Mouse (Mus musculus) retina, adult 2 months (tissue): Measurements from ENCODE around the gene Insl6.
A peak's percentile ranks its signal among the peaks of the same experiment; 100 is the strongest.

ENCODE experiments used
- DNase-seq: peaks from one replicate; pipeline ENCODE4 v3.0.0-alpha.2; 2012; ENCODE audit warnings: low read depth, low spot score

Insl6 gene

DNA sequence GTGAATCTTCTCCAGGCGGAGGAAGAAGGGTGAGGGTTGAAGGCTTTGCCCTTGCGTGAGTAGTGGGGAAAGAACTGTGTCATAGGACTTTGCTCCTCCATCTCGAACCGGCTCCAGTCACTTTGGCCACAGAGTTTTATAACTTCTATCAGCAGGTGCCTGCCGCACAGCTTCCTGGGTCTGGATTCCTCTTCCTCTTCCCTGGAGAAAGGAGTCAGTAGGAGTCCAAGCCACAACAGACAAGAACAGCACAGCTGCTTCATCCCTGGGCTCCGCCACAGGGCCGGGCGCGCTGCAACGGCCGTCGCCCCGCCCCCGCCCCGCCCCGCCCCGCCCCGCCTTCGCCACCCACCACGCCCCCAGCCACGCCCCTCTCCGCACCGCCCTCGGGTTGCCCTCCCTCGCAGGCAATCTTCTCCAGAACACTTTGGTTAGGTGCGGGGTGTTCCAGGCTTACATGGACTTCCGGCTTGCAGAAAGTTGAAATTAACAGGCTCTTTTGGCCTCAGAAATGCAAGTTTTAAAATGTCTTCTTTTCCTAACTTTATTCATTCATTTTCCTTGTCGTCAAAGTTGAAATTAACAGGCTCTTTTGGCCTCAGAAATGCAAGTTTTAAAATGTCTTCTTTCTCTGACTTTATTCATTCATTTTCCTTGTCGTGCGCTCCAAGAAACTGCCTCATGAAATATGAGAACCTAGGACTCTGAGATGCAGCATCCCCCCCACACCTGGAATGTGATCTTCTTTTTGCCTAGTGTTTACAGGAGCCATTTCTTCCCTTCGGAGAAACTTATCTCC lies at the start of gene Insl6:
Gene Insl6 (minus strand): TSS at position 304 of the 799 bp plus-strand sequence.
- no peak for DNase-seq

DNA sequence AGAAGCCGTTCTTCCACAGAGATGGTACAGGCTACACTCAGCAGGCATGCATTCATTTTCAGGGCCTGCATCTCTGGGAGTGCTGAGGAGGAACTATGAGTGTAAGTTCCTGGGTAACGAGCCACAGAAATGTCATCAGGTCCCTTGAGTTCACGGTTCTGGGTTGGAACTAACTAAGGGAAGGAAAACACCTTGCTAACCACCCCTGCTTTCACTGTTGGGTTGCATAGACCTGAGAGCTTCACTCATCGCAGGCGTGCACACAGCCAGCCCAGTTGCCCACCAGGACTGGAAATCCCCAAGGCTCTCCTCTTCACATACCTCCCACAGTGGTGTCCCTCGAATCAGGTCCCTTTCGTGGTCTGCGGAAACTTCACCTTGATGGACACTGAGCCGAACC lies 49.8 kb upstream of the Insl6 start:
- DNase-seq, result no peak

DNA sequence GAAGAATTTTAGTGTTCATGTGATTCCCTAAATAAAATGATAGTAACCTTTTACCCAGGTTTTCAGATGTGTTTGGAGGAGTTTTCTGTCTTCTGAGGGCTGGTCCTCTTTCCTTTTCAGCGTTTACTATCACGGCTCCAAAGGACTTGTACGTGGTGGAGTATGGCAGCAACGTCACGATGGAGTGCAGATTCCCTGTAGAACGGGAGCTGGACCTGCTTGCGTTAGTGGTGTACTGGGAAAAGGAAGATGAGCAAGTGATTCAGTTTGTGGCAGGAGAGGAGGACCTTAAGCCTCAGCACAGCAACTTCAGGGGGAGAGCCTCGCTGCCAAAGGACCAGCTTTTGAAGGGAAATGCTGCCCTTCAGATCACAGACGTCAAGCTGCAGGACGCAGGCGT lies 48.3 kb upstream of the Insl6 start:
- DNase-seq, result no peak

DNA sequence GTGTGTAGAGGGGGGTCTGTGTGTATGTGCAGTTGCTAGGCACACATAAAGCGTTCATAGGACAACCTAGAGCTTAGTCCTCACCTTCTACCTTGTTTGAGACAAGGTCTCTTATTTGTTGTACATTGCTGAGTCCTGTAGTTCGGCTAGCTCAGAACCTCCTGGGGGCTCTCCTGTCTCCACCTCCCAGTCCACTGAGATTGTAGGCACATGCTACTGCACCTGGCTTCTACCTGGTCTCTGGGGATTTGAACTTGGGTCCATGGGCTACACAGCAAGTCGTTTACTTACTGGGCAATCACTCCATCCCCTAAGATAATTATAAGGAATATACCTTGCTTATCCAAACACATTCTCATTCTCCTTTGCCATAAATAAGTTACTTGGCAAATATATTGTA lies 47.5 kb upstream of the Insl6 start:
- DNase-seq, result no peak

DNA sequence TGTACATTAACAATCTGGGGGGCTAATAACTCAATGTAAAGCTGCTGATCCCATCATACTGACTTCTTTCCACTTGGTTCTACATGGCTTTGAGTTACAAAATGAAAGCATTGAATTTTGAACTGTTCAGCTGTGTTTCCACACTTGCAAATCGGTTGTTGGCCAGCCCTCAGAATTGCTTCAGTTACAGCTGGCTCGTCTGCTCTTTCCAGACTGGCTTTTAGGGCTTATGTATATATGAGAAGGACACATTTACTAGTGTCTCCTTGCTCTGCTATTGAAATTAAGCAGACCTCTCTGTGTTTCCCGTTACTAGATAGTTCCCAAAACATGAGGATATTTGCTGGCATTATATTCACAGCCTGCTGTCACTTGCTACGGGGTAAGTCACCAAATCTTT lies 47.0 kb upstream of the Insl6 start:
- DNase-seq, result no peak

- no peak for DNase-seq
Measured at GRCm38 (mm10) chr19:29371284-29372081, 46.3 kb upstream of the Insl6 start.

DNA sequence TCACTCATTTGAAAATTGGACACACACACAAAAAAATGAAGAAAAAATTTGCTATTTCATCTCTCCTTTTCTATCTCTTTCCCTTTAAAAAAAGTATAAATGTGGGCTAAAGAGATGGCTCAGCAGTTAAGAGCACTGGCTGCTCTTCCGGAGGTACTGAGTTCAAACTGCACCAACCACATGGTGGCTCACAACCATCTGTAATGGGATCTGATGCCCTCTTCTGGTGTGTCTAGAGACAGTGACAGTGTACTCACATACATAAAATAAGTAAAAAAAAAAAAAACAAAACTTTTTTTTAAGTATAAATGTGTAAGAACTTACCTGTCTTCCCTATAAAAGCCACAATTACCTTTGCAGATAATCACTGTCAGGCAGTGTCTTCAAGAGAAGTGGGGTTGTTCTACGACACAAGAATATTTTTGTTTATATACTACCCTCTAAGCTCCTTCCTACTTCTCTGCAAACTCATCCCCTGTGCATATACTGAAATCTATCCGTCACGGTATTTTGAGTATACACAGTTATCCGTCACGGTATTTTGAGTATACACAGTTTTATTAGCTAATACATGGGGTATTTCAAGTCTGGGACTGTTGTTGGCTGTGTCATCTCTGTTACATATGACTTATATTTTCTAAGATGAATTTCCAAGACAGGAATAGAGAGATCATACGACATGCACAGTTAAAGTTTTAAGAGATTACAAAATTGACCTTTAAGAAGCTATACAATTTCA lies 45.6 kb upstream of the Insl6 start:
- DNase-seq, result no peak

- no peak for DNase-seq
Measured at GRCm38 (mm10) chr19:29370112-29370511, 45.0 kb upstream of the Insl6 start.

DNA sequence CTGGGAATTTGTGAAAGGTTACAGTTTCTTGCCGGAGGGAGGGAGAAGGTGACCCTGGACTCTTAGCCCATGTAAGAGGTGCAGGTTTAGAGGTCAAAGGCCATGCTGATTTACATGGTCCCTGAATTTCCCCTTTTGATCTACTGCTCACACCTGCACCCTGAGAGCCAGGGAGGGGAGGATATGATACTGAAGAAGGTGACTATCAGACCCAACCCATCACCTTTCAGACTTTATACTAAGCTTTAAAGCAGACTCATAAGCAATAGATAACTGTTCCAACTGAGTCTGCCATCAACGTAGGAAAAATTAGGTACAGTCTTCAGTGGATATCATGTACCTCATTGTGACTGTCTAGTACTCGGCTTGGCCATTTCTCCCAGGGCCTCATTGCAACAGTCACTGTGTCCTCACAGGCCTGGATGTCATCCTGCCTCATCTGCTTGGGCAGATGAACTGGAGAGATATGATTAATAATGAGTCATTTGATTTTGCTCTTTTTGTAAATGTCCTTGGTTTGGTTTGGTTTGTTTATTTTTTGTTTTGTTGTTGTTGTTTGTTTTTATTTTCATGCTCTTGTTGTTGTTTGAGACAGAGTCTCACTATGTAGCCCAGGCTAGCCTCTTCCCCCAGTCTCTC lies 43.6 kb upstream of the Insl6 start:
- DNase-seq, result no peak

GRCm38 (mm10) chr19:29368041-29368440 lies 42.9 kb upstream of the Insl6 start:
- DNase-seq, result no peak

DNA sequence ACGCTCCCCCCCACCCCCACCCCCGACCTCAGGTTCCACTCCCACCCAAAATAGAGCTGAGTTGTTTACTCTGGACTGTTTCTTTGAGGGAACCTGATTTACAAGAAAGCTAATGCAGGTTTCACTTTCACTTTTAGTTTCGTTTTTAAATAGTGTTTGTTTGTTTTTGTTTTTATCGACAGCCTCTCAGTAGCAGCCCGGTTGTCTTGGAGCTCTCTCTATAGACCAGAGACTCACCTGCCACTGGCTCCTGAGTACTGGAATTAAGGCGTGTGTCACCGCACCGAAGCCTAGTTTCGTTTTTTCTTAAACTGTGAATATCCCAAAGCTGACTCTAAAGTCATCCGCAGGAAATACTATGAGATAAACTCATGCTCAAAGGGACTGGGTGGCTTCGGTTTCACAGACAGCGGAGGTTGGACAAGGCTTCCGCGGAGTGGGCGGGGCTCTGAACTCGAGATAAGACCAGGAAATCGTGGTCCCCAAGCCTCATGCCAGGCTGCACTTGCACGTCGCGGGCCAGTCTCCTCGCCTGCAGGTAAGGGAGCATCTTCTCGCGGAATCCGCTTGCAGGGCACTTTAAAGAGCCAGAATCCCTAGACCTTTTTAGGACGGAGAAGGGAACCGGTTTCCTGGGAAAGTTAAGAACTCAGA lies 41.9 kb upstream of the Insl6 start, which contains the start of the genes Plgrkt and Cd274:
Gene Plgrkt (minus strand): TSS at position 422 of the 654 bp plus-strand sequence.
Gene Cd274 (plus strand): TSS at position 487 of the 654 bp plus-strand sequence.
- peak; percentile 23 for DNase-seq

GRCm38 (mm10) chr19:29366226-29366968 lies 41.2 kb upstream of the Insl6 start:
- no peak for DNase-seq

DNA sequence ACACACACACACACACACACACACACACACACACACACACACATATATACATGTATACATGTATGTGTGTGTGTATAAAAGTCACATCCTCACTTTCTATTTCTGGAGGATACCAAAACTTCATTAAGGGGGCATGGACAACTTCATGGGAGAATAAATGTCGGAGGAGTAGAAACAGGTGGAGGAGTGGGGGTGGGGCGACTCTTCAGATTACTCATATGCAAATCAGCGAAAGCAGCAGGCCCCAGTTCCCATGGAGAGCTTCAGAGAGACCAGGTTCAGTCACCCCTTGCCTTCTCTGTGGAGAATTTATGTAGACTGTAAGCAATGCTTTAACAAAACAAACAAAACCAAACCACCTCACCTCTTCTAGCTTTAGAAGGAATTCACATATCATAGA lies 39.9 kb upstream of the Insl6 start:
- DNase-seq, result no peak

- DNase-seq, result no peak
Measured at GRCm38 (mm10) chr19:29364076-29364475, 38.9 kb upstream of the Insl6 start.

DNA sequence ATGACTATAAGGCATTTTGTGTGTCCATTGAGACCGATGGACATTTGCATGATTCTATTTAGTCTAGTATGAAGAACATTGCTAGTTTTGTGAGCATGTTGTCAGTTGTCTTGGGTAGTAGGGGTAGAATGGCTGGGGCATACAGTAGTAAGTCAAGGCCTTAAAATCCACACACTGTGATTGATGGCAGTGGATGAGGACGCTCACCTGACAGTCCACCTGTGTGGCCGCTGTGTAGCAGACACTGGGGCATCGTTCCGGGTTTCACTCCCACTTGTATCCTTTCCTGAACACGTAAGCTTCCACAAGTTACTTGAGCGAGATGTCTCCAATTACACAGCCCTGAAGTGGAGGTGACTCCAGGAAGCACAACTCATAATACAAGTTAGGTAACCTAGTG lies 38.4 kb upstream of the Insl6 start:
- DNase-seq, result no peak

GRCm38 (mm10) chr19:29362173-29362930 lies 37.2 kb upstream of the Insl6 start:
- DNase-seq, result no peak

- DNase-seq, result peak; percentile 88
Measured at GRCm38 (mm10) chr19:29361468-29362130, 36.4 kb upstream of the Insl6 start.

- DNase-seq, result no peak
Measured at GRCm38 (mm10) chr19:29360251-29360650, 35.1 kb upstream of the Insl6 start.

DNA sequence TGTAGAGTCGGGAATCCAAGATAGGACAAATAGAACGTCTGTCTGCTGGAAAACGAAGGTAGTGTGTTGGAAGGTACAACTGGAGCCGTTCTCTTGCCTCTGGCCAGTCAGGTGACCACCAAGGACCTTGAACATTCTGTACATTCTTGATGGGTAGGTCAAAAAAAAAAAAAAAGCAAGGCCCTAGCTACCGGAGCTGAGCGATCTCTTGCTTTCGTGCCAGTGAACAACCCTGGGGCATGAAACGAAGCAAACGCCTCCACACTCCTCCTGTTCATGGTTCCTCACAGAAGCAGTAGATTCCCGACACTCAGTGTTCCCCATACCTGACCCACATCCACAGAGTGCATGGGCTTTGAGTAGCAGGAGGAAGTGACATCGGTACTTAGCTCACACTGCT lies 31.1 kb upstream of the Insl6 start:
- no peak for DNase-seq
